Comparison of ENCODE assay signal across 18 mouse cellular contexts in the genomic region with DNA sequence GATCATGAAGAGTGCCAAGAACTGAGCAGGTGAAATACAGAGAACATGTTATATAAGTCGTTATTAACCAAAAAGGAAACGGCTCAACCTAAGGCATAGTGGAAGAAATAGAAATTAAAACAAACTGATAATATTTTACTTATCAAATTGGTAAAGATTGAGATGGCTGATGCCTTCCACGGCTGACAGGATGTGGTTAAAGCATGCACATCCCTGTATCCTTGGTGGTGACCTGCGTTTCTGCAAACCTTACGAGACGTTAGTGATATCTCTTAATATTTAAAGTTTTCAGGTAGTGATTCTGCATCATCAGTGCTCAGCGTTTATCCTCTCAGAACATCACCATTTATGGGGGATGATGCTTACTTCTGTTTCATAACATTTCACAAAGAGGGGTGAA.
"Had no signal": no experiment of that assay in that cellular context is flagged by ENCODE, and none has a peak within 500 bp of the region (broad histone marks: within the 10 kb centered on the region; RNA-seq: fewer than 3 reads in every experiment).

No protein-coding gene starts in this region.

- H3K27me3 ChIP-seq: midbrain, embryonic 13.5 days; midbrain, embryonic 15.5 days; neural tube, embryonic 13.5 days; neural tube, embryonic 15.5 days had no signal

- H3K4me1 ChIP-seq: midbrain, embryonic 13.5 days; midbrain, embryonic 15.5 days; neural tube, embryonic 13.5 days; neural tube, embryonic 15.5 days had no signal

- H3K36me3 ChIP-seq: midbrain, embryonic 13.5 days; midbrain, embryonic 15.5 days; neural tube, embryonic 13.5 days; neural tube, embryonic 15.5 days had no signal

- H3K27ac ChIP-seq: midbrain, embryonic 13.5 days; midbrain, embryonic 15.5 days; neural tube, embryonic 13.5 days; neural tube, embryonic 15.5 days had no signal

- H3K9me3 ChIP-seq: midbrain, embryonic 13.5 days; midbrain, embryonic 15.5 days; neural tube, embryonic 13.5 days; neural tube, embryonic 15.5 days had no signal

- H3K4me3 ChIP-seq: midbrain, embryonic 13.5 days; midbrain, embryonic 15.5 days; myocyte; neural tube, embryonic 13.5 days; neural tube, embryonic 15.5 days had no signal

- DNase-seq: lung, adult 18-20 months; lung, embryonic 14.5 days; lung, postnatal 10 days; lung, postnatal 4 days; retina, postnatal 1 day; right cerebral cortex, adult 18-20 months; right cerebral cortex, postnatal 25 days; right cerebral cortex, postnatal 4 days; spleen, adult 18-20 months; thymus, adult 2 months; thymus, postnatal 25 days; thymus, postnatal 4 days had no signal

- H3K4me2 ChIP-seq: lung, embryonic 14.5 days; midbrain, embryonic 11.5 days; midbrain, embryonic 13.5 days; midbrain, embryonic 15.5 days; neural tube, embryonic 13.5 days; neural tube, embryonic 15.5 days had no signal

- ATAC-seq: midbrain, embryonic 13.5 days; midbrain, embryonic 15.5 days had no signal

- H3K9ac ChIP-seq: lung, embryonic 14.5 days; midbrain, embryonic 13.5 days; midbrain, embryonic 15.5 days; neural tube, embryonic 13.5 days; neural tube, embryonic 15.5 days had no signal
